In genomic region chr5:74778076-74778465, GRCm38 (mm10) we compare ENCODE assay signal across 15 mouse cellular contexts.
"Had no signal": no experiment of that assay in that cellular context is flagged by ENCODE, and none has a peak within 500 bp of the region (broad histone marks: within the 10 kb centered on the region; RNA-seq: fewer than 3 reads in every experiment).

No protein-coding gene starts in this region.

- DNase-seq: lung, adult 18-20 months; lung, embryonic 14.5 days; lung, postnatal 10 days; lung, postnatal 36 days; midbrain, embryonic 14.5 days; right cerebral cortex, postnatal 14 days; thymus, adult 2 months; thymus, postnatal 25 days; thymus, postnatal 4 days had no signal

- H3K4me1 ChIP-seq: megakaryocyte, embryonic 14.5 days; neural tube, embryonic 12.5 days; stomach, embryonic 15.5 days had no signal

- H3K27me3 ChIP-seq: megakaryocyte, embryonic 14.5 days; midbrain, embryonic 12.5 days; neural tube, embryonic 12.5 days; stomach, embryonic 15.5 days had no signal

- H3K36me3 ChIP-seq: midbrain, embryonic 12.5 days; neural tube, embryonic 12.5 days; stomach, embryonic 15.5 days had no signal

- H3K27ac ChIP-seq: macrophage; midbrain, embryonic 12.5 days; neural tube, embryonic 12.5 days; stomach, embryonic 15.5 days; stomach, postnatal 0 days had no signal

- H3K9me3 ChIP-seq: megakaryocyte, embryonic 14.5 days; midbrain, embryonic 12.5 days; neural tube, embryonic 12.5 days; stomach, embryonic 15.5 days had no signal

- H3K4me3 ChIP-seq: megakaryocyte, embryonic 14.5 days; midbrain, embryonic 12.5 days; neural tube, embryonic 12.5 days; stomach, embryonic 15.5 days had no signal
